Mouse (Mus musculus): ENCODE measurements around the gene Fam135a. TPM values are rescaled to one million over a fixed set of nuclear protein-coding genes. Genes with fewer than 3 reads are reported as not detected.
A peak's percentile ranks its signal among the peaks of the same experiment; 100 is the strongest.

The Fam135a gene
- polyA plus RNA-seq, 1 experiment from 2014 or later: 32.1 TPM

GRCm38 (mm10) chr1:24100870-24101358, 773 bp upstream of the Fam135a start:
- peaks cover 9% of the 10 kb centered on the region; the same call in 1 of the 2 replicates for H3K4me1 ChIP-seq
- no peaks in the 10 kb centered on the region; the same call in 1 of the 2 replicates for H3K9me3 ChIP-seq
- H3K36me3 ChIP-seq: no peaks in the 10 kb centered on the region
- peak overlapping the region; percentile 97 for H3K27ac ChIP-seq
- no peaks in the 10 kb centered on the region for H3K27me3 ChIP-seq (ENCODE audit: insufficient read depth, poor library complexity, severe bottlenecking)
- peak overlapping the region; percentile 93 for H3K4me3 ChIP-seq
- WGBS: 66% methylated on average over 6 of the region's 6 CpGs
- no peak for DNase-seq (ENCODE audit: low spot score)

DNA sequence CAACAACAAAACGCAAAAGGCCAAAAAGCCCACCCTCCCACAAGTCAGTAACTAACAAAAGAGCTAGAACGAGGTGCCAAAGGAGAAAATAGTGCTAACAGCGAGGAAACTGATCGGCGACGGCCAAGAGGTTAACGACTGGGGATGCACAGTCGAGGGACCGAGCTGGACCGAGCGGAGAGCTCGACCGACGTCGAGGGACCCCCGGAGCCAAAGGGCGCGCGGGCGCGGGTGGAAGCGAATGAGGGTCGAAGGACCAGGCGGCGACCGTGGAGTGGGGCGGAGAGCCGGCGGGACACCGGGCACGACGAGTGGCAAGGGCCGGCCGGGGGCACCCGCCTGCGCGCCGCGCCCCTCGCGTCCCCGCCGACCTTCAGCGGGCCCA, 608 bp downstream of the Fam135a start:
- peak overlapping the region; percentile 97 for H3K27ac ChIP-seq
- H3K27me3 ChIP-seq (ENCODE audit: insufficient read depth, poor library complexity, severe bottlenecking): no peaks in the 10 kb centered on the region
- no peaks in the 10 kb centered on the region for H3K36me3 ChIP-seq
- DNase-seq (ENCODE audit: low spot score): peak; percentile 76
- no peaks in the 10 kb centered on the region; the same call in 1 of the 2 replicates for H3K9me3 ChIP-seq
- peak overlapping the region; percentile 93 for H3K4me3 ChIP-seq
- H3K4me1 ChIP-seq: peaks cover 9% of the 10 kb centered on the region; the same call in 1 of the 2 replicates
- WGBS: under 1% methylated on average over 44 of the region's 44 CpGs

DNA sequence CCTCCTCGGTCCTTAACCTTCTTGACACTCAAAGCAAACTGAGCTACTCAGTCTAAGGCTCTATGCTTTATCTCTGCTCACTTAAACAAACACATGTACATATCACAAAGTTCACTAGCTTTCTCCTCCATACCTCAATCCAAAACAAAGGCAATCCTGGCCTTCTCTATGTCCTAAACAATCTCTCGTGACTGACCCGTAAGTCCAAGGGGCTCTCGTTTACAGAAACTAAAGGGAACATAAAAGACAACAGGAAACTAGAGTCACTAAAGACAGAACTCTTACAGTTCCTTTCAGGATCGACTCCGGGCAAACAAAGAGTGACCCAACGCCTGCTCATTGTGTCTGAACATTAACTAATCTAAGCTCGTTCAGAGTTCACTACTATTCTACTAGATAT, 2.6 kb downstream of the Fam135a start:
- H3K27me3 ChIP-seq (ENCODE audit: insufficient read depth, poor library complexity, severe bottlenecking): no peaks in the 10 kb centered on the region
- no peaks in the 10 kb centered on the region; the same call in 1 of the 2 replicates for H3K9me3 ChIP-seq
- H3K4me3 ChIP-seq: no peak overlapping the region
- no peak overlapping the region for H3K27ac ChIP-seq
- WGBS: 56% methylated on average over 8 of the region's 8 CpGs
- peaks cover 9% of the 10 kb centered on the region; the same call in 1 of the 2 replicates for H3K4me1 ChIP-seq
- DNase-seq (ENCODE audit: low spot score): no peak
- H3K36me3 ChIP-seq: no peaks in the 10 kb centered on the region

DNA sequence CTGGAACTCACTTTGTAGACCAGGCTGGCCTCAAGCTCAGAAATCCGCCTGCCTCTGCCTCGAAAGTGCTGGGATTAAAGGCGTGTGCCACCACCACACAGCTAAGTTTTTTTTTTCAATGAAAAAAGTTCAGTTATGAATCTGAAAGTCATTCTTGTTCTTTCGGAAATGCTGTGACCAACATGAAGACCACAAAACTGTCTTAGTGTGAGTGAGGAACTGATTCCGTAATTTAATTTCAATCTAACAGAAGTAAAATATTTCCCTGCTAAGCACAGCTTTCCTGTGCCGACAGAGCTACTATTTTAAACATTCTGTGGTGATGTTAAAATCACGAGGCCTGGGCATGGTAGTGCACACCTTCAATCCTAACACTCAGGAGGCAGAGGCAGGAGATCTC, 7.7 kb downstream of the Fam135a start:
- WGBS: 92% methylated on average over 7 of the region's 7 CpGs

GRCm38 (mm10) chr1:24090603-24091002, 9.5 kb downstream of the Fam135a start:
- no peaks in the 10 kb centered on the region for H3K36me3 ChIP-seq
- no peak overlapping the region for H3K4me3 ChIP-seq
- H3K27ac ChIP-seq: no peak overlapping the region
- WGBS: 78% methylated on average over 2 of the region's 2 CpGs
- H3K4me1 ChIP-seq: no peaks in the 10 kb centered on the region
- no peaks in the 10 kb centered on the region for H3K27me3 ChIP-seq (ENCODE audit: insufficient read depth, poor library complexity, severe bottlenecking)
- H3K9me3 ChIP-seq: no peaks in the 10 kb centered on the region
- DNase-seq (ENCODE audit: low spot score): no peak

More for the DNA sequence above, 7.7 kb downstream of the Fam135a start:
- Histone ChIP-seq H3K4me3 (no peak overlapping the region), H3K27me3 (ENCODE audit: insufficient read depth, poor library complexity, severe bottlenecking) (no peaks in the 10 kb centered on the region), H3K27ac (no peak overlapping the region), H3K36me3 (no peaks in the 10 kb centered on the region), H3K4me1 (peaks cover 2% of the 10 kb centered on the region; the same call in 1 of the 2 replicates), H3K9me3 (no peaks in the 10 kb centered on the region)
- DNase-seq (ENCODE audit: low spot score): no peak

DNA sequence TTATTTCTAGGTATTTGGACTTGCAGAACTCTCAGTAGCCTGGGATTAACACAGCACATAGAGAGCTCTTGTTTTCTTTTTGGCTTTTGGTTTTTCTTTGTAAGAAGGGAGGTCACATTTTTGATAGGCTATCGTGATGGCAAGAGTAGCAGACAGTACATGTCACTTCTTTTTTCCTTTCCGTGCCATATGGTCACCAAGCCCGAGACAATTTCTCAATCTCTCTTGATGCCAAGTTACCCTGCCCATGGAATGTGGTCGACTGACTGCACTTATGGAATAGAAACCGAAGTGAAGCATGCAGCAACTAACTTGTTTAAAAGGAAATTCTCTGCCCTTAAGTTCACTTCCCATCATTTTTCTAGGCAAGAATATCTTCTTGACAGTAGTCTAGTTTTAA, 10.0 kb downstream of the Fam135a start:
- H3K27me3 ChIP-seq (ENCODE audit: insufficient read depth, poor library complexity, severe bottlenecking): no peaks in the 10 kb centered on the region
- no peaks in the 10 kb centered on the region for H3K9me3 ChIP-seq
- H3K36me3 ChIP-seq: no peaks in the 10 kb centered on the region
- no peak overlapping the region for H3K27ac ChIP-seq
- WGBS: 75% methylated on average over 5 of the region's 5 CpGs
- DNase-seq (ENCODE audit: low spot score): no peak
- H3K4me1 ChIP-seq: no peaks in the 10 kb centered on the region
- H3K4me3 ChIP-seq: no peak overlapping the region

DNA sequence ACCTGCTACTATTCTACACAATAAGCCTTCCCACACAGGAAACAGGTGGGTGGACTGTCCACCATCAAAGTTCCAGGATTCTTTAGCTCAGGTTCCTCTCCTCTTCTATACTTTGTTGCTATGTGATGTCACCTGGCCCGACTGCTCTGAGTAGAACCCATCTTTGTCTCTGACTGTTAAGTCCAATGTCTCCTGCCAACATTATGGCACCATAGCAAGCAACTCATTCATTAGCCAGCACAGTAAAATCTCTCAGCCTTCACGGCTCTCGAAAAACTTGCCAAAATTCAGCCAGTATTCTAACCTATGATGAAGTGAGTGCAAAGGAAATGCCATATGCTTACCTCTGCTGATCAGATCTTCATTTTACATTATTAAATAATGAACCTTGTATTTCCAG, 14.0 kb downstream of the Fam135a start:
- Histone ChIP-seq H3K27me3 (ENCODE audit: insufficient read depth, poor library complexity, severe bottlenecking) (no peaks in the 10 kb centered on the region), H3K4me1 (no peaks in the 10 kb centered on the region; the same call in 1 of the 2 replicates), H3K27ac (no peak overlapping the region), H3K9me3 (no peaks in the 10 kb centered on the region), H3K4me3 (no peak overlapping the region), H3K36me3 (no peaks in the 10 kb centered on the region)
- WGBS: 83% methylated on average over 3 of the region's 3 CpGs
- no peak for DNase-seq (ENCODE audit: low spot score)

DNA sequence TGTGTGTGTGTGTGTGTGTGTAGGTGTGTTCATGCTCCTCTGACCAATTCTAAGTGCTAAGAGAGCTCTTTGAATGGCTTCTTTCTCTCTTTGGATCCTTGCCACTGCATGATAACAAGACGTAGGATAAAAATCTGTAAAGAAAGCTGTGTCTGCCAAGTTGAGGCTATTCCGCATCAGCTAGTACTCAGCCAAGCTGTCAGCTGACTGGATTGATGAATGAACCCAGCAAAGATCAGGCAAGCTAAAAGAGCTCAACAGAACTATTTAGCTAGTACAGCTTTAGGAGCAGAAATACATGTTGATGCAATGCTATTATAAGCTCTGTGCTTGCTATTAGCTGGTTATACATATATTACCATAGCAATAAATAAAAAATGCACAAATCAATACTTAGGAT, 25.7 kb downstream of the Fam135a start:
- Histone ChIP-seq H3K27ac (no peak overlapping the region), H3K27me3 (ENCODE audit: insufficient read depth, poor library complexity, severe bottlenecking) (no peaks in the 10 kb centered on the region), H3K4me1 (no peaks in the 10 kb centered on the region), H3K36me3 (peaks cover 17% of the 10 kb centered on the region), H3K4me3 (no peak overlapping the region), H3K9me3 (no peaks in the 10 kb centered on the region)
- WGBS: 59% methylated on average over 2 of the region's 2 CpGs
- no peak for DNase-seq (ENCODE audit: low spot score)

DNA sequence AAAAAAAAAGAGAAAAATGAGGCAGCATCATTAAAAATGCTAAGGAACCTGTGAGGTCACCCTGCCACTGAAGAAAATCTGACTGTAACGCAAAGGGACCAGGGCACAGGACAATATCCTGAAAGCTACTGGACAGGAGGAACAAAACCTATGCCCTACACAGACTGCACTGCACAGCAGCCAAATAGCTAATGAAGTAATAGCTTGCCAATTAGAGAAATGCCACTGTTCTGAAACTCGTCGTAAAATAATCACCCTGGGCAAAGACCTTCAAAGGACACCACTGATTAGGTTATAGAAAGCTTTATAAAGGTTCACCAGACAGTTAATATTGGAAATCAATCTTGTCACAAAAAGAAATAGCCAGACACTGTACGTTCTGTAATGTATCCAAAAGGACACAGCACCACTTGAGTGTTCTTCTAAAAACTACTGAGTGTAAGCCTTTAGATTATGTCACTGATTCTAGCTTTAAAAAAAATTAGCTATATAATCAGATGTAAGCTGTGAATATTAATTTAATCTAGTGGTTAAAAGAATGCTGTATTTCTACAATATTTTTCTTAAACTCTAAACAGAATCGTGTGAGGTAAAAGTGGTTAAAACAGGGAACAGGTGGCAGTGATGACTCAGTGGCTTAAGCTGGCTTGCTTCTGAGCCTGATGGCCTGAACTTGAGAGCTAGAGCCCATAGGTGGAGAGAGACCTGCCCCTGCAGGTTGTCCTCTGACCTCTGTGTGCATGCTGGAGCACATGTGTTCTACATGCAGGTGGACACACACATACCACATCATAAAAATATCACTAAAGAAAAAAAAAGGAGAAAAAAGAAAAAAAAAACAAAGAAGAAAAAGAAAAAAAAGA, 26.5 kb downstream of the Fam135a start:
- no peak overlapping the region for H3K4me3 ChIP-seq
- no peaks in the 10 kb centered on the region for H3K4me1 ChIP-seq
- H3K27ac ChIP-seq: no peak overlapping the region
- no peaks in the 10 kb centered on the region for H3K27me3 ChIP-seq (ENCODE audit: insufficient read depth, poor library complexity, severe bottlenecking)
- DNase-seq (ENCODE audit: low spot score): no peak
- H3K9me3 ChIP-seq: no peaks in the 10 kb centered on the region
- WGBS: 86% methylated on average over 5 of the region's 5 CpGs
- H3K36me3 ChIP-seq: peaks cover 23% of the 10 kb centered on the region

DNA sequence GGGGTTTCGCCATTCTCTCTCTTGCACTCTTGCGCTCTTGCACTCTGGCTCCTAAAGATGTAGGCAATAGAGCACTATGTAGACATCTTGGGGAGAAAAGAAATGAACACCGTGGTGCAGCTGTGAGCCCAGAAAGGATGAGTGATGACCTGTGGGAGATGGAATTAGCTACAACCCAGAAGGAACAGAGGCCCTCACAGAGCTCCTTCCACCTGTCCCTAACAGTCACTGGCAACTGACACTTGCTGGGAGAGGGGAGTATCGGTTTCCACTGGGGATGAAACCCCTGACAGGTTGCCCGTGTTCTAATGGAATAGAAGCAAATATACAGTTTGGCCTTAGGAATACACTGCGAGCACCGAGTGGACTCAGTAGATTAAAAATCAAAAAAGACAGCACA, 31.3 kb downstream of the Fam135a start:
- Histone ChIP-seq H3K27ac (no peak overlapping the region), H3K4me3 (no peak overlapping the region), H3K27me3 (ENCODE audit: insufficient read depth, poor library complexity, severe bottlenecking) (no peaks in the 10 kb centered on the region), H3K36me3 (peaks cover 26% of the 10 kb centered on the region), H3K9me3 (no peaks in the 10 kb centered on the region), H3K4me1 (no peaks in the 10 kb centered on the region)
- 94% methylated on average over 7 of the region's 7 CpGs for WGBS
- DNase-seq (ENCODE audit: low spot score): no peak

- Histone ChIP-seq H3K36me3 (peaks cover 17% of the 10 kb centered on the region), H3K9me3 (no peaks in the 10 kb centered on the region), H3K4me3 (no peak overlapping the region), H3K27me3 (ENCODE audit: insufficient read depth, poor library complexity, severe bottlenecking) (no peaks in the 10 kb centered on the region), H3K4me1 (no peaks in the 10 kb centered on the region), H3K27ac (no peak overlapping the region)
- no peak for DNase-seq (ENCODE audit: low spot score)
- WGBS: 95% methylated on average over 4 of the region's 4 CpGs
Observed at GRCm38 (mm10) chr1:24066706-24067105, 33.4 kb downstream of the Fam135a start.

DNA sequence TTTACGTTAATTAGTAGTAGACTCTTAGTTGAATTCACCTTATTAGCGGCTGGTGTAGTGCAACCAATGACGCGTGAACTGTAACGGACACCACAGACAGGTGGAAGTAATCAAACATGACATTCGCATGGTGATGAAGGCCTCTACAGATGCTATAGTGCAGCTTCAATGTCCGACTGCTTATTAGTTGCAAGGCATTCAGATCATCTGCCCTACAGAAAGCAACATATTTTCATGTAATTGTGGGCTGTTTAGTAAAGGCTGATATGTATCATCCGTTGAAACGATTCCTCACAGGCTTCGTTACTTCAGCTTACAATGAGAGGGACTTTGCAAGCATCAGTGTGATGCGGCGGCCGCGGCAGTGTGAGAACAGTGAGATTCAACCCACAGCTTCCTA, 44.4 kb downstream of the Fam135a start:
- Histone ChIP-seq H3K9me3 (no peaks in the 10 kb centered on the region), H3K36me3 (peaks cover 22% of the 10 kb centered on the region)

GRCm38 (mm10) chr1:24046730-24047510, 53.2 kb downstream of the Fam135a start:
- WGBS: 72% methylated on average over 6 of the region's 6 CpGs
- no peaks in the 10 kb centered on the region for H3K4me1 ChIP-seq
- no peak for DNase-seq (ENCODE audit: low spot score)
- H3K27ac ChIP-seq: no peak overlapping the region
- peaks cover 5% of the 10 kb centered on the region; the same call in 1 of the 2 replicates for H3K36me3 ChIP-seq
- H3K27me3 ChIP-seq (ENCODE audit: insufficient read depth, poor library complexity, severe bottlenecking): no peaks in the 10 kb centered on the region
- no peaks in the 10 kb centered on the region for H3K9me3 ChIP-seq
- no peak overlapping the region for H3K4me3 ChIP-seq

More for the DNA sequence above, 44.4 kb downstream of the Fam135a start:
- WGBS: 94% methylated on average over 14 of the region's 14 CpGs
- Histone ChIP-seq H3K27me3 (ENCODE audit: insufficient read depth, poor library complexity, severe bottlenecking) (no peaks in the 10 kb centered on the region), H3K4me3 (no peak overlapping the region), H3K27ac (no peak overlapping the region), H3K4me1 (no peaks in the 10 kb centered on the region)
- DNase-seq (ENCODE audit: low spot score): no peak

Measured in heart, embryonic 10.5 days (tissue).